Mouse (Mus musculus): ENCODE measurements at regions not wholly inside any gene's neighbourhood (a gene's known extent, or its start where the extent isn't known, plus 50 kb on each side); places are given as distances from the start of the nearest gene placed in this dataset.

DNA sequence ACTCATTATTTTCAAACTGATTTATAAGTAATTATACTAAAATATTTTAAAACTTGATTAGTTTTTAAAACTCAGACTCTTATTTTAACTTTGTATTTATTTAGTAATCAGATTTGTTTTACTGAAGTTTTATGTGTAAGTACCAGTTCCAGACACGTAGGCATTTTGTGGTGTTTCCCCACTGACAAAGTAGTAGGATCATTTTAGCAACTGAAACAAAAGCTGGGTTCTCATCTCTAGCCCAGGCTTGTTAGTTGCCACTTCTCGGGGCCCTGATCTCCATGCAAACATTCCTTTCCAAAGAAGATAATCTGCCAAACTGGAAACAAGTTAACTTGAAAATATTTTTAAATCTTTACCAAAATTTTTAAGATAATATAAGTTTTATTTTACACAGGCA is 54.3 kb upstream of the 1700066M21Rik start:
- no peak overlapping the region for H3K4me2 ChIP-seq (ENCODE audit: low read length)
- 83% methylated on average over 2 of the region's 2 CpGs for WGBS
- no peaks in the 10 kb centered on the region for H3K36me3 ChIP-seq (ENCODE audit: control insufficient read depth, insufficient read depth, low read length)
- no peaks in the 10 kb centered on the region for H3K27me3 ChIP-seq (ENCODE audit: control insufficient read depth, insufficient read depth, low read length)
- no peak overlapping the region for H3K27ac ChIP-seq (replicated peaks; ENCODE audit: low read depth, low read length)
- H3K4me1 ChIP-seq (ENCODE audit: control insufficient read depth, insufficient read depth, low read length) = no peaks in the 10 kb centered on the region
- no peak for DNase-seq
- H3K9me3 ChIP-seq (ENCODE audit: control insufficient read depth, low read length) = peaks cover 7% of the 10 kb centered on the region
- no peak overlapping the region for H3K4me3 ChIP-seq (replicated peaks; ENCODE audit: low read depth, low read length)
- H3K9ac ChIP-seq (replicated peaks; ENCODE audit: low read length) = no peak overlapping the region
- no peak for ATAC-seq (ENCODE audit: low FRiP score, low TSS enrichment)

DNA sequence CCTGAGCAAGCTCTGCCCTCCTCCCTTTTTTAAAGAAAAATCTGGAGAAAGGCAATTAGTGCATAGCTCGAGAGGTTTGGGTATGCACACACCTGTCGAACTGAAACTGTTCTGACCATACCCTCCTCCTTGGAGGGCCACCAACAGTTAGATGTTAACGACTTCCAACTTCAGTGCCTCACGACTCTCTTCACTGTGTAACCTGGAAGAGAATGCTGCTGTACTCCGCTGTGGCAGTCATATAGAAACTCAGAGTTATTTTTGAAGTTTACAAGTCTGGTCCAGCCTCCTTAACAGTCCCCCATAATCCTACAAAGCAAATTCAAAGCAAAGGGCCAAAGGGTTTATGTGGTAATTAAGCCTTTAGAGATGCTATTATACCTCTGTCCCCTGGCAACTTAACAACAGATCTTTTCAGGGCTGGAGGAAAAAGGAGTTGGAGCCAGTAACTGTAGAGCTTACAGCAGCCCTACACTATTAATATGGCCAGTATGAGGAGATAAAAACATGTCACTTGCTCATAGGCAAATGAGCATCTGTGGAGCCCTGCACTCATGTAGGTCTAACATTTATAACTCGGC is 51.7 kb upstream of the 1700066M21Rik start:
- no peaks in the 10 kb centered on the region for H3K36me3 ChIP-seq (ENCODE audit: control insufficient read depth, insufficient read depth, low read length)
- DNase-seq = no peak
- H3K9me3 ChIP-seq (ENCODE audit: control insufficient read depth, low read length) = no peaks in the 10 kb centered on the region
- no peak overlapping the region for H3K4me2 ChIP-seq (ENCODE audit: low read length)
- no peak for ATAC-seq (ENCODE audit: low FRiP score, low TSS enrichment)
- 66% methylated on average over 6 of the region's 6 CpGs for WGBS
- no peaks in the 10 kb centered on the region for H3K27me3 ChIP-seq (ENCODE audit: control insufficient read depth, insufficient read depth, low read length)
- H3K4me1 ChIP-seq (ENCODE audit: control insufficient read depth, insufficient read depth, low read length) = no peaks in the 10 kb centered on the region
- H3K4me3 ChIP-seq (replicated peaks; ENCODE audit: low read depth, low read length) = no peak overlapping the region
- no peak overlapping the region for H3K27ac ChIP-seq (replicated peaks; ENCODE audit: low read depth, low read length)
- H3K9ac ChIP-seq (replicated peaks; ENCODE audit: low read length) = no peak overlapping the region

Measured in midbrain, embryonic 14.5 days (tissue).